8 mouse cellular contexts compared by ENCODE assay signal in genomic region chr3:97767041-97767770, GRCm38 (mm10).
DNase-seq lines count a peak whose midpoint lies in the region; ATAC-seq and TF ChIP-seq lines count a peak whose summit lies in the region.

No protein-coding gene starts in this region.

- H3K4me1 ChIP-seq in erythroblast, embryonic 14.5 days (ENCODE audit: control insufficient read depth), result peaks cover 17% of the 10 kb centered on the region
- peaks cover 8% of the 10 kb centered on the region; the same call in 1 of the 2 replicates for H3K4me1 ChIP-seq in cortical plate, adult 2 months (ENCODE audit: control insufficient read depth, insufficient read depth, low read length)
- H3K4me1 ChIP-seq in hindbrain, embryonic 10.5 days (replicated peaks), result peaks cover 37% of the 10 kb centered on the region
- peaks cover 21% of the 10 kb centered on the region; the same call in 1 of the 2 replicates for H3K4me1 ChIP-seq in liver, embryonic 12.5 days
- H3K4me1 ChIP-seq in neural tube, embryonic 15.5 days, result peaks cover 50% of the 10 kb centered on the region

- H3K4me2 ChIP-seq in liver, embryonic 12.5 days, result peak overlapping the region; percentile 92
- peak overlapping the region; percentile 89 for H3K4me2 ChIP-seq in neural tube, embryonic 15.5 days

- TF ChIP-seq CTCF in cortical plate, adult 2 months (IDR thresholded peaks at IDR 0.05; ENCODE audit: extremely low read depth, insufficient read depth, low read length), result no peak

- ATAC-seq in erythroblast, adult 5-6 weeks (replicated peaks; ENCODE audit: low FRiP score, poor library complexity, severe bottlenecking), result no peak; the same call in 1 of the 2 replicates
- peak; percentile 69 for ATAC-seq in liver, embryonic 12.5 days
- peak; percentile 91 for ATAC-seq in neural tube, embryonic 15.5 days (ENCODE audit: low FRiP score)

- peaks cover 32% of the 10 kb centered on the region for H3K27me3 ChIP-seq in erythroblast, embryonic 14.5 days (ENCODE audit: control insufficient read depth)
- no peaks in the 10 kb centered on the region for H3K27me3 ChIP-seq in hindbrain, embryonic 10.5 days (ENCODE audit: insufficient read depth, poor library complexity, severe bottlenecking)
- peaks cover 16% of the 10 kb centered on the region for H3K27me3 ChIP-seq in liver, embryonic 12.5 days (replicated peaks)
- no peaks in the 10 kb centered on the region for H3K27me3 ChIP-seq in neural tube, embryonic 15.5 days (replicated peaks)

- H3K27ac ChIP-seq in cortical plate, adult 2 months (ENCODE audit: insufficient read depth, low read length), result peak overlapping the region; percentile 85
- H3K27ac ChIP-seq in hindbrain, embryonic 10.5 days, result peak overlapping the region; percentile 89
- H3K27ac ChIP-seq in liver, embryonic 12.5 days, result 0 out of 2 replicates have a peak overlapping the region, but pooled peaks have one; percentile 64
- peak overlapping the region; percentile 99 for H3K27ac ChIP-seq in neural tube, embryonic 15.5 days (replicated peaks)

- H3K4me3 ChIP-seq in erythroblast, embryonic 14.5 days (replicated peaks), result peak overlapping the region; percentile 69
- H3K4me3 ChIP-seq in cortical plate, adult 2 months (ENCODE audit: insufficient read depth, low read length), result peak overlapping the region; percentile 68
- peak overlapping the region; percentile 65 for H3K4me3 ChIP-seq in hindbrain, embryonic 10.5 days
- H3K4me3 ChIP-seq in liver, embryonic 12.5 days, result peak overlapping the region; percentile 70
- H3K4me3 ChIP-seq in neural tube, embryonic 15.5 days (replicated peaks), result peak overlapping the region; percentile 86

- peak; percentile 8 to 17 for DNase-seq in B cell, adult 2 months
- DNase-seq in hindbrain, embryonic 10.5 days (ENCODE audit: low spot score), result no peak
- DNase-seq in spleen, adult 12 weeks (ENCODE audit: low spot score), result no peak

- WGBS in hindbrain, embryonic 10.5 days, result 5% methylated on average over 40 of the region's 40 CpGs
- 15% methylated on average over 40 of the region's 40 CpGs for WGBS in liver, embryonic 12.5 days (ENCODE audit: insufficient replicate concordance)
- 2% methylated on average over 40 of the region's 40 CpGs for WGBS in neural tube, embryonic 15.5 days

- no peaks in the 10 kb centered on the region for H3K9me3 ChIP-seq in erythroblast, embryonic 14.5 days (ENCODE audit: control insufficient read depth, low read length)
- no peaks in the 10 kb centered on the region for H3K9me3 ChIP-seq in hindbrain, embryonic 10.5 days
- H3K9me3 ChIP-seq in liver, embryonic 12.5 days (replicated peaks), result no peaks in the 10 kb centered on the region
- H3K9me3 ChIP-seq in neural tube, embryonic 15.5 days (replicated peaks), result no peaks in the 10 kb centered on the region

- H3K36me3 ChIP-seq in erythroblast, embryonic 14.5 days (ENCODE audit: control insufficient read depth), result no peaks in the 10 kb centered on the region
- no peaks in the 10 kb centered on the region for H3K36me3 ChIP-seq in hindbrain, embryonic 10.5 days
- H3K36me3 ChIP-seq in liver, embryonic 12.5 days, result no peaks in the 10 kb centered on the region
- no peaks in the 10 kb centered on the region for H3K36me3 ChIP-seq in neural tube, embryonic 15.5 days

- peak overlapping the region; percentile 65 for H3K9ac ChIP-seq in liver, embryonic 12.5 days
- H3K9ac ChIP-seq in neural tube, embryonic 15.5 days (replicated peaks), result peak overlapping the region; percentile 85

- no peak for TF ChIP-seq POLR2A in cortical plate, adult 2 months (IDR thresholded peaks at IDR 0.05; ENCODE audit: extremely low read depth, insufficient read depth, low read length)

Comparison
In these comparisons a context has a peak if more than half of its experiments do, and no peak if none do; other contexts are left out.
1. DNase-seq: peak in B cell, adult 2 months (2 of 2); none in hindbrain, embryonic 10.5 days (single experiment) and spleen, adult 12 weeks (single experiment).
2. Peak in every context shown above with its lines, with median percentiles within 50 percentile points of each other: H3K4me3 ChIP-seq and H3K27ac ChIP-seq.